Mouse (Mus musculus) ES-E14 (cell line): ENCODE results near the gene Kdm8.

Source experiments
- HCFC1 ChIP-seq: IDR thresholded peaks from 2 replicates; pipeline ENCODE4 v1.6.1; 2012; ENCODE audit warnings: low read length, inconsistent platforms, borderline replicate concordance; ENCODE audit not compliant: insufficient read depth
- MAFK ChIP-seq: IDR thresholded peaks from 2 replicates; pipeline ENCODE4 v1.6.1; 2014; ENCODE audit warnings: mild to moderate bottlenecking, low read depth, low read length, inconsistent platforms; ENCODE audit not compliant: insufficient read depth
- ZC3H11A ChIP-seq: IDR thresholded peaks from 2 replicates; pipeline ENCODE4 v1.6.1; 2012; ENCODE audit warnings: low read depth, mild to moderate bottlenecking, inconsistent platforms, low read length, borderline replicate concordance

- TF ChIP-seq MAFK (no peak), ZC3H11A (no peak), HCFC1 (no peak)
Measured at GRCm38 (mm10) chr7:125484791-125485190, 40.3 kb downstream of the Kdm8 start.
